Mouse (Mus musculus): Measurements from ENCODE around the gene Myo7a. TPM values are rescaled to one million over a fixed set of nuclear protein-coding genes. Genes with fewer than 3 reads are reported as not detected.

Myo7a gene
- polyA plus RNA-seq, 1 experiment from 2014 or later, result 21.6 TPM

DNA sequence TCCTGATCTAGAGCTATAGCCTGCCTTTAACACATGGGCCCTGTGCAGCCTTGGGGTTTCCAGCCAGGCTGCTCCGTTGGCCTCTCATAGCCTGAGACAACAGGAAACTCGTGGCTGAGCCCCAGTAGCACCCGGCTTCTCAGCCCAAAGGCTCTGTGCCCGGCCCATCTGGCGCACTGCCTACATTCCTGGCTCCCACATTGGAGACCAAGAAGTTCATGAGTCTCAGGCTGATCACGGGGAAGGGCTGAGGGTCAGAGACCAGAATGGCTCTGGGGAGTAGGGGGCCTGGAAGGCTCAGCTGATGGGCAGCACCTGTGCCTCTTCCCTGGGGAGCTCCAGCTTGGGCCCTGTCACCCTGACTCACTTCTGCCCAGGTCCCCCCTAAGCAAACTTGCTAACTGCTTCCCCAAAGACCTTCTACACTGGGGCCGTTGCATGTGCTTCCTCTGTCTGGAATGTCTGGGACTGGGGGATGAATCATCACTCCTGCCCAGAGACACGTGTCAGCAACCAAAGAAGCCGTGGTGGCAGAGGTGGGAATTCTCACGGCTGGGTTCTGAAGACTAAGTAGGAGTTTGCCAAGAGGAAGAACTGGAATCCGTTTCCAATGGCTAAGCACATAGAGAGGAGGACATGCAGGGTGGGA, 2.2 kb downstream of the Myo7a start:
- Histone ChIP-seq H3K27me3 (peaks cover 15% of the 10 kb centered on the region), H3K4me2 (replicated peaks) (no peak overlapping the region), H3K4me1 (0 out of 2 replicates have a peak, but pooled peaks cover 5% of the 10 kb centered on the region), H3K9me3 (no peaks in the 10 kb centered on the region), H3K9ac (replicated peaks) (no peak overlapping the region), H3K27ac (replicated peaks) (no peak overlapping the region), H3K4me3 (no peak overlapping the region), H3K36me3 (no peaks in the 10 kb centered on the region)
- WGBS, result 68% methylated on average over 11 of the region's 11 CpGs
- no peak for ATAC-seq (ENCODE audit: low FRiP score, low read depth)

DNA sequence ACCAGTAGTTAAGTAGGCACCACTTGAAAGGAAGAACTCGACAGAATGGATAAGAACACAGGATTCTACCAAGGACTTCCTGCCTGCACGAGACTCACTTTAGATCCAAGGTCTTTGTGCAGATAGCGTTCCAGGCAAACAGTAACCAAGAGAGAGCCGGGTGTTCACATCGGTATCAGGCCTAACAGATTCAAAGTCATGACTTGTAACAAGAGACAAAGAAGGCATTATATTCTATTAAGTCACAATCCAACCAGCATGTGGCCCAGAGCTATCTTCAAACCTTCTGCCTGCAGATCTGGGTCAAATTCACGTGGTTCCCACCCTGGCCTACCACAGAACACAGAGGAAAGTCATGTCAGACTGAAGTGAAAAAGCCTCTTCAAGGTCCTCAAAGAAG, 4.7 kb downstream of the Myo7a start:
- Histone ChIP-seq H3K4me1 (peaks cover 10% of the 10 kb centered on the region), H3K36me3 (no peaks in the 10 kb centered on the region), H3K9me3 (no peaks in the 10 kb centered on the region), H3K9ac (replicated peaks) (no peak overlapping the region), H3K27ac (replicated peaks) (no peak overlapping the region), H3K4me3 (no peak overlapping the region), H3K4me2 (replicated peaks) (no peak overlapping the region), H3K27me3 (peaks cover 31% of the 10 kb centered on the region)
- ATAC-seq (ENCODE audit: low FRiP score, low read depth), result no peak
- 71% methylated on average over 6 of the region's 6 CpGs for WGBS

DNA sequence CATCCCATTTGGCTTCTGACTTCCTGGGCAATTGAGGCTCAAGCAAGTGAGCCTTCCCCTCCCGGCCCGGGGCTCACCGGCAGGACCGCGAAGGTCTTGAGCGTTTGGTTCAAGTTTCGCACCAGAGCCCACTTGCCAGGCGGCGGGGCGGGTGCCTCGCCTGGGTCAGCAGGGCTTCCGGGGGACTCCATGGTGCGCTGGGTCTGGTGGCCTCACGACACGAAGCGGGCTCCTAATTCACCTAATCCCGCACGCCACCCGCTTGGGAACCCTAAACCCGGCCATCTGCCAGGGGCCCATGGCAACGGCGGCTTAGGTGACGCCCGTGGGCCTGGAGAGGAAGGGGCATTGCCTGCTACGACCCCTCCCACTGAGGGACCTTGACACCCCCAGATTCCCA, 8.1 kb downstream of the Myo7a start:
- ATAC-seq (ENCODE audit: low FRiP score, low read depth), result no peak
- Histone ChIP-seq H3K36me3 (no peaks in the 10 kb centered on the region), H3K27ac (replicated peaks) (no peak overlapping the region), H3K9me3 (no peaks in the 10 kb centered on the region), H3K9ac (replicated peaks) (peak overlapping the region; percentile 35), H3K4me2 (replicated peaks) (peak overlapping the region; percentile 48), H3K4me1 (peaks cover 6% of the 10 kb centered on the region), H3K27me3 (peaks cover 39% of the 10 kb centered on the region), H3K4me3 (peak overlapping the region; percentile 14)
- WGBS, result 6% methylated on average over 25 of the region's 25 CpGs

DNA sequence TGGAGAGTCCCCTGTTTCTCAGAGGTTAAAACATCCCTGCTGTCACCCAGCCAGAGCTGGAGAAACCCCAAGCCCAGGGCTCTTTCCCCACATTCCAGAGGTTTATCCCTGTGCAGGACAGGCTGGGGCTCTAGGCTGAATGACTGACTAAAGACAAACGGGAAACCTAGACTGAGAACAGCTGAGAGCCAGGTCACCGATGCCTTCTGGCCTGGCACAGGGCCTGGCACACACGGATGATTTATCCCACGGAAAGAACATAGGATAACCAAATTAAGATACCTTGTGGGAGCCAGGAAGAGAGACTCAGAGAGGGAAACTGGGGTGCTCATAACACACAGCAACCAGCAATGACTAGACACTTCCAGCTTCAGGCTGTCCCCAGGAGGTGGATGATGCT, 9.6 kb downstream of the Myo7a start:
- Histone ChIP-seq H3K9ac (replicated peaks) (no peak overlapping the region), H3K36me3 (no peaks in the 10 kb centered on the region), H3K4me3 (no peak overlapping the region), H3K4me1 (peaks cover 6% of the 10 kb centered on the region), H3K27ac (replicated peaks) (no peak overlapping the region), H3K4me2 (replicated peaks) (no peak overlapping the region), H3K27me3 (peaks cover 39% of the 10 kb centered on the region), H3K9me3 (no peaks in the 10 kb centered on the region)
- WGBS, result 80% methylated on average over 4 of the region's 4 CpGs
- no peak for ATAC-seq (ENCODE audit: low FRiP score, low read depth)

DNA sequence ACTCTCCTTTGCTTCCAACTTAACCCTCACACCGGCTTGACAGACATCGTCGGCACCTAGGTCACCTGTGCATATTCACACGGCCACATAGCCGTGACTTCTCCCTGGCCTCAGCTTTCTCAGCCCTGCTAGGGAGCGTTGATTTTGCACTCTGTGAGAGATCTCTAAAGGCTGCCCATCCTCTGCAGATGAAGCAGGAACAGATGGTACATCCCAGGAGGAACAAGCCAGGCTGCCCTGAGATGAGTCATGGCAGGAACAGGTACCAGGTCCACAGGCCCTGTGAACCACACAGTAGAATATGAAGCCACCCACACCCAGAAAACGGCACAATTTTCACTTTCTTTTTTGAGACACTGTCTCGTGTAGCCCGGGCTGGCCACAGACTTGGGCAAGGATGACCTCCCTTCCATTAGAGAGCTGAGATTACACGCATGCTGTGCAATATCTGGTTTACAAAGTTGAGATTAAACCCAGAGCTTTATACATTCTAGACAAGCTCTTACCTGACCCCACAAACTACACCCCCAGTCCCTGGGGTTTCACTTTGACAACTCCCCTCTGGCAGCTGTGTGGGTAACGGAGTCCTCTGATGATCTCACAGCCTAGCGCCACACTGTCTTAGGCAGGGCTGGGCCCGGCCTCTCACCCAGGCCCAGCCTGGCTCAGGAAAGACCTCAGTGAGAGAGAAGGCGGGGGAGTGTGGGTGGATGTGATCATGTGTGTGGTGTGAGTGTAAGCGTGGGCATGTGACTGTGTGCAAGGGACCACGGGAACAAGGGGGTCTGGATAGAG, 10.5 kb downstream of the Myo7a start:
- peaks cover 6% of the 10 kb centered on the region for H3K4me1 ChIP-seq
- H3K36me3 ChIP-seq, result no peaks in the 10 kb centered on the region
- H3K9ac ChIP-seq (replicated peaks), result no peak overlapping the region
- no peak for ATAC-seq (ENCODE audit: low FRiP score, low read depth)
- H3K9me3 ChIP-seq, result no peaks in the 10 kb centered on the region
- whole genome bisulfite sequencing, result 87% methylated on average over 16 of the region's 16 CpGs
- H3K4me2 ChIP-seq (replicated peaks), result no peak overlapping the region
- peaks cover 39% of the 10 kb centered on the region for H3K27me3 ChIP-seq
- no peak overlapping the region for H3K4me3 ChIP-seq
- H3K27ac ChIP-seq (replicated peaks), result no peak overlapping the region

DNA sequence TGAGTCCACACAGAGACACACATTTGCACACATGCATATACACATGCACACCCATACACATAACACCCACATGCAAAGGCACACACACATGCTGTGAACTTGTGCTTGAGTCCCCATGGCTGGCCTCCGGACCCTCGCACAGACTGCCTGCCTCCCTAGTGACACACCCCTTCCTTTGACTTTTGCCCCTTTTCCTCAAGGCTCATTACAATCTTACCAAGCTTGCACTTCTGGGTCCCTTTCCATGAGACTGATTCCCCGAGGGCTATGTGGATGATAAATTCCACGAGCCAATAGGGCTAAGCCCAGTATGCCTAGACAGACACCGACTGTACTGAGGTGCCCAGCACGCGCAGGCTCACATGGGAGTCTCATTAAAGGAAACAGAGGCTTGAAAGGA, 13.1 kb downstream of the Myo7a start:
- Histone ChIP-seq H3K9ac (replicated peaks) (no peak overlapping the region), H3K27ac (replicated peaks) (no peak overlapping the region), H3K9me3 (no peaks in the 10 kb centered on the region), H3K4me1 (peaks cover 10% of the 10 kb centered on the region), H3K36me3 (no peaks in the 10 kb centered on the region), H3K4me3 (no peak overlapping the region), H3K4me2 (replicated peaks) (no peak overlapping the region), H3K27me3 (peaks cover 22% of the 10 kb centered on the region)
- 82% methylated on average over 7 of the region's 7 CpGs for WGBS
- no peak for ATAC-seq (ENCODE audit: low FRiP score, low read depth)

DNA sequence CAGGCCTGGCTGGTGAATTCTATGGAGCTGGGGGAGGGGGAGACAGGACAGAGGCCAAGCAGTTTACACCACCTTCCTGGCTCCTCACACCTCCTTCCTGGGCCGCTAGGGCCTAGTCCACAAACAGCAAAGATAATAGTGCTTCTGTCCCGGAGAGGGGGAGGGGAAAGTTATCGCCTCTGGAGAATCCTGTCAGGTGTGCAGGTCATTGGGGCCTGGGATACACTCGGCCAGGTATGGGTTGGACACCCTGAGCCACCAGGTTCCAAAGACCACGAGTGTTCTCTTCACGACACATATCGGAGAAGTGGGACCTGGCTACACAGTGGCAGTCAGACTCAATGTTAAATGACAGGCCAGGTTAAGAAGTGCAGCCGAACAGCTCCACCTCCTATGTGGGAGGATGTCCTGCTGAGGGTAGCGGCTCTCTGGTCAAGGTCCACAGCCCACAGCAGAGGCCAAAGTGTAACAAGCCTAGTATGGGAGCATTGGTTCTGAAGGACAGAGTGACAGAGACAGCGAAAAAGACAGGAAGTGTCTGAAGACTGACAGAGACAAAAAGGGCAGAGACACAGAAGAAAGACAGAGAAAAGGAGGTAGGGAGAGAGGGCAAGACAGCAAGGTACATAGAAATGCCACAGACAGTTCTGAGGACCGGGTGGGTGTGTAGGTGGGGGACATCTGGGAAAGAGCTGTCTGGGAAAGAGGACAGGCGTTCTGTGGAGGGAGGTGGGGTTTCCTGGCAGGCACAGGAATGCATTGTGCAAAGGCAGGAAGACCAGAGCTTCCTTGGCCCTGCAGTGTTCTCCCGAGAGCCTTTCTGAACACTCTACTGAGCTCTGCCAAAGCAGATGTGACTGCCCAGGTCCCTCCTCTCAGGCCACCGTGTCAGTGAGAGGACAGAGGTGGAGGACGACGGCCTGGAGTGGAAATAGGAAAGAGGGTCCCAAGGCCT, 14.6 kb downstream of the Myo7a start:
- no peaks in the 10 kb centered on the region for H3K9me3 ChIP-seq
- peaks cover 6% of the 10 kb centered on the region for H3K4me1 ChIP-seq
- no peak overlapping the region for H3K4me3 ChIP-seq
- H3K36me3 ChIP-seq, result no peaks in the 10 kb centered on the region
- H3K9ac ChIP-seq (replicated peaks), result no peak overlapping the region
- WGBS, result 69% methylated on average over 16 of the region's 16 CpGs
- peaks cover 9% of the 10 kb centered on the region; the same call in 1 of the 2 replicates for H3K27me3 ChIP-seq
- H3K4me2 ChIP-seq (replicated peaks), result no peak overlapping the region
- ATAC-seq (ENCODE audit: low FRiP score, low read depth), result no peak
- no peak overlapping the region for H3K27ac ChIP-seq (replicated peaks)

DNA sequence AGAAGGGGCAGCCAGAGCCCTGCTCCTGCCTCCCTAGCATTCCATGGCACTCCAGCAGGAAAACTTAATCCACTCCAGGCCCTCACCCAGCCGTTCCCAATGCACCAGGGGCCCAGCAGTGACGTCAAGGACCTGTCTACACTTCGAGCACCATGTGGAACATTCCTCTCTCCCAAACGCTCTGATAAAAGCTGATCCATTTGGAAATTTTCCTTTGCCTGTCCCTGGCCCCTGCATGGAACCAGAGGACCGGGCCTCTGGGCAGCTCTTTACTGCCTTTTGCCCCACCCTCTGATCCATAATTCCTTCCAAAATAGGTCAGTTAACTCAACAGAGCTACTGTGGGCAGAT, 15.4 kb downstream of the Myo7a start:
- Histone ChIP-seq H3K4me2 (replicated peaks) (no peak overlapping the region), H3K27me3 (0 out of 2 replicates have a peak, but pooled peaks cover 3% of the 10 kb centered on the region), H3K9me3 (no peaks in the 10 kb centered on the region), H3K9ac (replicated peaks) (no peak overlapping the region), H3K27ac (replicated peaks) (no peak overlapping the region), H3K4me1 (peaks cover 6% of the 10 kb centered on the region), H3K36me3 (no peaks in the 10 kb centered on the region), H3K4me3 (no peak overlapping the region)
- WGBS, result 73% methylated on average over 5 of the region's 5 CpGs
- ATAC-seq (ENCODE audit: low FRiP score, low read depth), result no peak

DNA sequence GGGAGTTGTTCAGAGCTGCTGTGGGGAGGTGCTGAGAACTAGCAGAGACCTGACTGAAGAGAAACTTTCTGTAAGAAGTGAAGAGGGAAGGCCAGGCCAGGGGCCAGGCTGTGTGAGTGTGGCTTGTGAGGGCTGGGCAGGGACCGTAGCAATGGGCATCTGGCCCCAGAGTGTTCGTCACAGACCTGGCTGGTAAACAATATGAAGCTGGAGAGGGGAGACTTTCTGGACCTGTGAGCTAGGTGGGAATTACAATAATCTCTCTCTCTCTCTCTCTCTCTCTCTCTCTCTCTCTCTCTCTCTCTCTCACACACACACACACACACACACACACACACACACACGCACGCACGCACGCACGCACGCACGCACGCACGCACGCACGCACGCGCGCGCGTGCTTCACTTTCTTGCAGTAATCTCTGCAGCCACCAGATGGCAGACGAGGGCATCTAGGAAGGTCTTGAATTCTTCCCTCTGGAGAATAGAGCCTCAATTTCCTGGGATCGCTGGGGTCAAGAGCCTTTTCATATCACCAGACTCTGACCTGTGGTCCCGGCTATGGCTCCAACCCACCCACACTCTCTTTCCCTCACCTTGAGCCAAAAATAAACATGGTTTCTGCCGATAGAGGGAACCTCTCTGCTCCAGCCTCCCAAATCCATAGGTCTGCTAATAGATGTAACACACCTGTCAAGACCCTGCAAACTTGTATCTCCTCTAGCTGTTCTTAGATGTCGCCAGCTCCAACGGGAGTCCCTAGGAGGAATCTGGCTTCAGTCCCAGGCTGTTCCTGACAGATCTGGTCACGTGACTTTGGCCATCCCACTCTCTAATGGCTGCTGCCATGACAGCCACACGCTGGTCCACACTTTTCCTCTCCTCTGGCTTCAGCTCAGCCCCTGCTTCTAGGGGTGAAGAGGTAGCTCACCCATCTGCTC, 16.1 kb downstream of the Myo7a start:
- Histone ChIP-seq H3K27ac (replicated peaks) (0 out of 2 replicates have a peak overlapping the region, but pooled peaks have one; percentile 4), H3K4me3 (peak overlapping the region; percentile 30), H3K27me3 (0 out of 2 replicates have a peak, but pooled peaks cover 3% of the 10 kb centered on the region), H3K4me1 (peaks cover 6% of the 10 kb centered on the region), H3K9me3 (no peaks in the 10 kb centered on the region), H3K9ac (replicated peaks) (peak overlapping the region; percentile 24; the same call in 1 of the 2 replicates), H3K36me3 (no peaks in the 10 kb centered on the region), H3K4me2 (replicated peaks) (peak overlapping the region; percentile 47)
- WGBS, result 39% methylated on average over 10 of the region's 26 CpGs
- peak; percentile 65 for ATAC-seq (ENCODE audit: low FRiP score, low read depth)

DNA sequence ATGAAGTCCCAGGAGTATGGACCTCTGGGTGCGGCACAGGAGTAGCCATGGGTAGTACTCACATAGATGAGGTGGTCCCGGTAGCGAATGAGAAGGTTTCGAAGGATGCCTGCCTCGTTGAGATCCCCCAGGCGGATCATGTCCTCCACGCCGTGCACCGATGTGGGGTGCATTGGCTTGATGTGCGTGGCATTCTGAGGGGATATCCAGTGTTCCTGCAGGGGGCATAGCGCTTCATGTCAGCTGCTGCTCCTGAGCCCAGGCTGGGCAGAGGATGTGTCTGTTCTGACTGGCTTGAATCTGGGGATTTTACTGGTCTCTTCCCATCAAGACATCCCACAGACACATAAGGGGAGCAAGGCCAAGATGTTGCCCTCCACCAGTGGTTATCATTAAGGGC, 16.8 kb downstream of the Myo7a start:
- Histone ChIP-seq H3K4me3 (no peak overlapping the region), H3K27ac (replicated peaks) (no peak overlapping the region), H3K9ac (replicated peaks) (0 out of 2 replicates have a peak overlapping the region, but pooled peaks have one; percentile 24), H3K4me1 (peaks cover 6% of the 10 kb centered on the region), H3K9me3 (0 out of 2 replicates have a peak, but pooled peaks cover under 1% of the 10 kb centered on the region), H3K4me2 (replicated peaks) (peak overlapping the region; percentile 47), H3K27me3 (0 out of 2 replicates have a peak, but pooled peaks cover 3% of the 10 kb centered on the region), H3K36me3 (peaks cover 7% of the 10 kb centered on the region; the same call in 1 of the 2 replicates)
- no peak for ATAC-seq (ENCODE audit: low FRiP score, low read depth)
- WGBS, result 92% methylated on average over 11 of the region's 11 CpGs

DNA sequence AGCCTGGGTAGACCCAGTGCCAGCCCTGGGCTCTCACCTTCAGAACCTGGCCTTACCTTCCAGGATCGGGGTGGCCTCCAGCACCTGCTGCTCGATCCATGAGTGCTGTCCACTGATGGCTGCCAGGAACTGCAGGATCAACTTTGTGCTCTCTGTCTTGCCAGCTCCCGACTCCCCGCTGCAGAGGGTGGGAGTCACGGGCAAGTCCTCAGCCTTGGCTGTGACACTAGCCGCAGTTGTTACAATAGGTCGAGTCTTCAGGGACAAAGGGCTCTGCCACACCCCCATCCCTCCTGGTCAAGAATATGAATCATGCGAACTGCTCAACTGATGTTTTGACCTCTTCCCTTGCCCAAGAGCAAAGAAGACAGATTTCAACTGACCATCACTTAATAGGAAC, 21.8 kb downstream of the Myo7a start:
- H3K9ac ChIP-seq (replicated peaks), result no peak overlapping the region
- no peak overlapping the region for H3K4me2 ChIP-seq (replicated peaks)
- H3K4me1 ChIP-seq, result peaks cover 2% of the 10 kb centered on the region; the same call in 1 of the 2 replicates
- ATAC-seq (ENCODE audit: low FRiP score, low read depth), result no peak
- peaks cover 17% of the 10 kb centered on the region for H3K36me3 ChIP-seq
- H3K27ac ChIP-seq (replicated peaks), result no peak overlapping the region
- no peak overlapping the region for H3K4me3 ChIP-seq
- H3K9me3 ChIP-seq, result peaks cover 8% of the 10 kb centered on the region; the same call in 1 of the 2 replicates
- no peaks in the 10 kb centered on the region for H3K27me3 ChIP-seq
- WGBS, result 93% methylated on average over 8 of the region's 8 CpGs

All from midbrain, embryonic 12.5 days (tissue).